Mouse (Mus musculus): Measurements from ENCODE around the gene Eif4a1.
A peak's percentile ranks its signal among the peaks of the same experiment; 100 is the strongest.
"Not testable (repeated sequence)": the region's sequence is repeated elsewhere in the genome, so short reads cannot be mapped to it uniquely, and the experiment has no call there.

Gene Eif4a1

GRCm38 (mm10) chr11:69633128-69633866 is 38.9 kb downstream of the Eif4a1 start:
- DNase-seq (ENCODE audit: low read depth): no peak

- DNase-seq (ENCODE audit: low read depth): peak; percentile 100
Observed at GRCm38 (mm10) chr11:69632284-69633089, 39.7 kb downstream of the Eif4a1 start, which contains the start of gene Fxr2. Gene Fxr2, plus strand, starts transcription at chr11:69632990.

- no peak for DNase-seq (ENCODE audit: low read depth)
Observed at GRCm38 (mm10) chr11:69629802-69630201, 42.4 kb downstream of the Eif4a1 start.

- peak; percentile 86 for DNase-seq (ENCODE audit: low read depth)
Observed at GRCm38 (mm10) chr11:69628286-69628685, 43.9 kb downstream of the Eif4a1 start.

- DNase-seq (ENCODE audit: low read depth): not testable (repeated sequence)
Observed at GRCm38 (mm10) chr11:69624339-69624738, 47.9 kb downstream of the Eif4a1 start.

- DNase-seq (ENCODE audit: low read depth): no peak
Observed at GRCm38 (mm10) chr11:69623006-69623405, 49.2 kb downstream of the Eif4a1 start.

GRCm38 (mm10) chr11:69622406-69622805 is 49.8 kb downstream of the Eif4a1 start:
- DNase-seq (ENCODE audit: low read depth): no peak

GRCm38 (mm10) chr11:69621571-69622268 is 50.5 kb downstream of the Eif4a1 start, which contains the start of gene Sat2:
Gene Sat2, plus strand, starts transcription at chr11:69622024.
- no peak for DNase-seq (ENCODE audit: low read depth)

- no peak for DNase-seq (ENCODE audit: low read depth)
Observed at GRCm38 (mm10) chr11:69620394-69621081, 51.7 kb downstream of the Eif4a1 start.

- DNase-seq (ENCODE audit: low read depth): no peak
Observed at GRCm38 (mm10) chr11:69617805-69618204, 54.4 kb downstream of the Eif4a1 start, which contains the start of gene Shbg. Gene Shbg, minus strand, starts transcription at chr11:69617905.

Data from c-Kit-positive CD71-negative TER-119-negative erythroid progenitor cells, embryonic 14.5 days (primary cell).